Mouse (Mus musculus): ENCODE measurements around the gene Rap2c. TPM values are rescaled to one million over a fixed set of nuclear protein-coding genes. Genes with fewer than 3 reads are reported as not detected.
A peak's percentile ranks its signal among the peaks of the same experiment; 100 is the strongest.

The Rap2c gene
- polyA plus RNA-seq, 2 experiments = 8.2 to 9.9 TPM

DNA sequence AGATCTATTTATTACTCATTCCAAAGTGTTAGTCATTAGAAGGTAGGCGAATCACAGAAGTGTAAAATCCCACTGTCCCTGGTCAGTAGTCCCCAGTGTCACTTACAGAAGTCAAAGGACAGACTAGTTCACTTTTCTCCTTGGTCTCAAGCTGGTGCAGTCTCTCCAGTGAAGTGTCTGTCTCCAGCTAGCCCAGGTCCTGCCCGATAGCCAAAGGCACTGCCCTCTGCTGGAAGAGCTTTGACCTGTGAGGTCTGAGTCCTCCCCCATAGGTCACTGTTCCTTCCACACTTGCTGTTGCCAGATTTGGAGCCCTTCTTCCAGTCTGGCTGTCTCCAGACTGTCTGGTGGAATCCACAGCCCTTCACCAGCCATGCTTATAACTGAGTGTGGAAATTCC lies 2.1 kb upstream of the Rap2c start:
- 25% methylated on average over 2 of the region's 2 CpGs for WGBS (ENCODE audit: insufficient replicate concordance)
- ATAC-seq (ENCODE audit: insufficient read depth) = no peak
- Histone ChIP-seq H3K27me3 (ENCODE audit: control insufficient read depth, insufficient read depth, low read length) (no peaks in the 10 kb centered on the region), H3K36me3 (replicated peaks; ENCODE audit: control insufficient read depth, insufficient read depth, low read depth) (no peaks in the 10 kb centered on the region), H3K4me2 (ENCODE audit: low read depth) (peak overlapping the region; percentile 67), H3K4me1 (replicated peaks; ENCODE audit: control insufficient read depth in 2 of 2, insufficient read depth in 2 of 2, low read length in 1 of 2) (peaks cover 5 to 7% of the 10 kb centered on the region in 2 experiments; a peak in 3 of 4 replicates), H3K9ac (replicated peaks) (no peak overlapping the region), H3K4me3 (ENCODE audit: insufficient read depth in 1 of 2, low read depth in 2 of 2, low read length in 2 of 2) (no peak overlapping the region), H3K27ac (no peak overlapping the region), H3K9me3 (ENCODE audit: control insufficient read depth, low read length) (no peaks in the 10 kb centered on the region)
- TF ChIP-seq EP300 (IDR thresholded peaks at IDR 0.05; ENCODE audit: low read depth) = no peak
- peak; percentile 80 for TF ChIP-seq CTCF (IDR thresholded peaks at IDR 0.05; ENCODE audit: low read depth)
- DNase-seq (ENCODE audit: low read depth in 3 of 3, low spot score in 3 of 3) = peak in 1 of 3 experiments; percentile 34

DNA sequence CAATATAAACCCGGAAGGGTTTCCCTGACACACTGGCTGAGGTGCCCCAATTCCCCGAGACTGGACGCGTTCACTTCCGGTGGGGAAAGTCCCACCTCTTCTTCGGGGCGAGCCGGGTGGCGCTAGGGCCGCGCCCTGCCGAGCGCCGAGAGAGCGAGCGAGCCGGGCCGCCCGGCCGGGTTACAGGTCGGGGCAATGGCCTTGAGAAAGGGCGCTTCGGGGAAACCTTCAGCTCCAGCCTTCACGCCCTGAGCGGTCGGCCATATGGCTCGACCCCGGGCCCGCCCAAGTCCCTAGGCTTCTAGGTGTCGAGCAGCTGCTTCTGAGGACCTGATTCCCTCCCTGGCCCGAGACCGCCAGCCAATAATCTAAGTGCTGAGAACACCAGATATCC lies 965 bp upstream of the Rap2c start:
- Histone ChIP-seq H3K27me3 (ENCODE audit: control insufficient read depth, insufficient read depth, low read length) (no peaks in the 10 kb centered on the region), H3K9me3 (ENCODE audit: control insufficient read depth, low read length) (no peaks in the 10 kb centered on the region)
- TF ChIP-seq CTCF (IDR thresholded peaks at IDR 0.05; ENCODE audit: low read depth) (no peak), EP300 (IDR thresholded peaks at IDR 0.05; ENCODE audit: low read depth) (no peak)

DNA sequence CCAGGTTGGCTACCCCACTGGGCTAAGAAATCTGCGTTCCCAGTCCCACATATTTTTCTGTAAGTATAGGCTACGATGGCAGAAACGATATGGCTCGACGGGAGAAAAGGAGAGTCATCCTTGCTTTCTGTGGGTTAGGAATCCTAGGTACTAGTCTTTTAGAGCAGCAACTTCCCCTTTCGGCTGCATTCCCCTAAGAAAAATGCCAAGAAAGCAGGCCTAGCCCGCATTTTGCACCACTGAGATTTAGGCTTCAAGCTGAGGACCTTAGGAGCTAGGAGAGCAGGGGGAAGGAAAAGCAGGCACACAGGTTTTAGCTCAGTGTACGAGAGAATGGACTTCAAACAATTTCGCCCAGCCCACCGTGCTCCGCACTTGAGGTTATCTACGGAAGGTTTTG lies 892 bp downstream of the Rap2c start:
- DNase-seq (ENCODE audit: low read depth in 3 of 3, low spot score in 3 of 3) = no peak
- H3K4me2 ChIP-seq (ENCODE audit: low read depth) = peak overlapping the region; percentile 67
- H3K4me1 ChIP-seq (replicated peaks; ENCODE audit: control insufficient read depth in 2 of 2, insufficient read depth in 2 of 2, low read length in 1 of 2) = peaks cover 5 to 7% of the 10 kb centered on the region in 2 experiments; a peak in 3 of 4 replicates
- H3K27ac ChIP-seq = no peak overlapping the region
- H3K4me3 ChIP-seq (ENCODE audit: insufficient read depth in 1 of 2, low read depth in 2 of 2, low read length in 2 of 2) = peak overlapping the region; percentile 69 to 90
- TF ChIP-seq CTCF (IDR thresholded peaks at IDR 0.05; ENCODE audit: low read depth) (no peak), EP300 (IDR thresholded peaks at IDR 0.05; ENCODE audit: low read depth) (no peak)
- H3K27me3 ChIP-seq (ENCODE audit: control insufficient read depth, insufficient read depth, low read length) = no peaks in the 10 kb centered on the region
- H3K36me3 ChIP-seq (replicated peaks; ENCODE audit: control insufficient read depth, insufficient read depth, low read depth) = no peaks in the 10 kb centered on the region; the same call in 1 of the 2 replicates
- H3K9ac ChIP-seq (replicated peaks) = peak overlapping the region; percentile 81
- no peaks in the 10 kb centered on the region for H3K9me3 ChIP-seq (ENCODE audit: control insufficient read depth, low read length)
- ATAC-seq (ENCODE audit: insufficient read depth) = no peak
- 18% methylated on average over 12 of the region's 12 CpGs for WGBS (ENCODE audit: insufficient replicate concordance)

More for the DNA sequence above, 965 bp upstream of the Rap2c start:
- DNase-seq (ENCODE audit: low read depth in 3 of 3, low spot score in 3 of 3) = peak; percentile 59 to 72 (median 64)
- peak overlapping the region; percentile 68 for H3K27ac ChIP-seq
- H3K4me1 ChIP-seq (replicated peaks; ENCODE audit: control insufficient read depth in 2 of 2, insufficient read depth in 2 of 2, low read length in 1 of 2) = peaks cover 5 to 7% of the 10 kb centered on the region in 2 experiments; a peak in 3 of 4 replicates
- WGBS (ENCODE audit: insufficient replicate concordance) = 7% methylated on average over 28 of the region's 32 CpGs
- H3K9ac ChIP-seq (replicated peaks) = peak overlapping the region; percentile 81
- no peaks in the 10 kb centered on the region; the same call in 1 of the 2 replicates for H3K36me3 ChIP-seq (replicated peaks; ENCODE audit: control insufficient read depth, insufficient read depth, low read depth)
- peak overlapping the region; percentile 67 for H3K4me2 ChIP-seq (ENCODE audit: low read depth)
- ATAC-seq (ENCODE audit: insufficient read depth) = peak; percentile 83
- peak overlapping the region; percentile 69 to 90 for H3K4me3 ChIP-seq (ENCODE audit: insufficient read depth in 1 of 2, low read depth in 2 of 2, low read length in 2 of 2)

DNA sequence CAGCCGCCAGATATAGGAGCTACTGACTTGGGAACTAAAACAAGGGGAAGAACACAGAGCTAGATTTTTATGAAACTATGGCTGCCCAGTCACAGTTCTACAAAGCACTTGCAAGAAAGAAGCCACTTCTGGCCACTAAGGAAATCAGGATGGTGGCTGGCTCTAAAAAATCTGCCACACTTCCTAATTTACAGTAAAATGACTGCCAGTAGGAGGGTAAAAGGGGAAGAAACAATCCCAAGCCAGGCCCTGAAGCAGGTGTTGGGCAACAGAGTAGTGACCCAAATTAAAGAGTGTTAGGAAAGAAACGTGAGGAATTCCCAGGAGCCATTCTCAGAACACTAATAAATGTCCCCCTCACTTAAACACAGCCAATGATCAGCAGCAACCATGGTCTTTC lies 5.5 kb downstream of the Rap2c start:
- 62% methylated on average over 2 of the region's 2 CpGs for WGBS (ENCODE audit: insufficient replicate concordance)
- H3K9me3 ChIP-seq (ENCODE audit: control insufficient read depth, low read length) = no peaks in the 10 kb centered on the region

DNA sequence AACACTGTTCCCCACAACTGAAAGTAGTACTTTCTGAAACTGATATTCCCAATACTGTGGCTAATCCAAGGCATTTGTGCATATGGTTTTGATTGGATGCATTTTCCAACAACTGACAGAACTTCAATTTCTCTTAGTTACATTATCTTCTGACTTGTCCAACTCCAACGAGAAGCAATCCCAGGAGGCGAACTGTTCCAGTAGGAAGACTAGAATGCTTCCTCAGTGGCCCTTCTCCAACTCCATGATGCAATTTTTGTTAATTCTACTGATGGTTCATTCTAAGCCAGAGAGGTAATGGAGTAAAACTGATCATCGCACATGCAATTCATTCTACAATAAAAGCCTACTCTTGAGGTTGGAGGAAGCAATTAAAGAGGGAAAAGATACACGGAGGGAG lies 7.5 kb downstream of the Rap2c start:
- Histone ChIP-seq H3K4me1 (replicated peaks; ENCODE audit: control insufficient read depth in 2 of 2, insufficient read depth in 2 of 2, low read length in 1 of 2) (no peaks in the 10 kb centered on the region), H3K4me2 (ENCODE audit: low read depth) (no peak overlapping the region), H3K36me3 (replicated peaks; ENCODE audit: control insufficient read depth, insufficient read depth, low read depth) (no peaks in the 10 kb centered on the region; the same call in 1 of the 2 replicates), H3K27ac (no peak overlapping the region), H3K27me3 (ENCODE audit: control insufficient read depth, insufficient read depth, low read length) (no peaks in the 10 kb centered on the region), H3K4me3 (ENCODE audit: insufficient read depth in 1 of 2, low read depth in 2 of 2, low read length in 2 of 2) (no peak overlapping the region), H3K9me3 (ENCODE audit: control insufficient read depth, low read length) (no peaks in the 10 kb centered on the region), H3K9ac (replicated peaks) (no peak overlapping the region)
- no peak for DNase-seq (ENCODE audit: low read depth in 3 of 3, low spot score in 3 of 3)
- 58% methylated on average over 4 of the region's 4 CpGs for WGBS (ENCODE audit: insufficient replicate concordance)
- ATAC-seq (ENCODE audit: insufficient read depth) = no peak
- TF ChIP-seq CTCF (IDR thresholded peaks at IDR 0.05; ENCODE audit: low read depth) = no peak
- TF ChIP-seq EP300 (IDR thresholded peaks at IDR 0.05; ENCODE audit: low read depth) = no peak

More for the DNA sequence above, 5.5 kb downstream of the Rap2c start:
- Histone ChIP-seq H3K36me3 (replicated peaks; ENCODE audit: control insufficient read depth, insufficient read depth, low read depth) (no peaks in the 10 kb centered on the region; the same call in 1 of the 2 replicates), H3K9ac (replicated peaks) (no peak overlapping the region), H3K27me3 (ENCODE audit: control insufficient read depth, insufficient read depth, low read length) (no peaks in the 10 kb centered on the region), H3K4me1 (replicated peaks; ENCODE audit: control insufficient read depth in 2 of 2, insufficient read depth in 2 of 2, low read length in 1 of 2) (no peaks in the 10 kb centered on the region; a peak in 1 of 4 replicates), H3K4me3 (ENCODE audit: insufficient read depth in 1 of 2, low read depth in 2 of 2, low read length in 2 of 2) (no peak overlapping the region), H3K27ac (no peak overlapping the region), H3K4me2 (ENCODE audit: low read depth) (no peak overlapping the region)
- no peak for TF ChIP-seq CTCF (IDR thresholded peaks at IDR 0.05; ENCODE audit: low read depth)
- TF ChIP-seq EP300 (IDR thresholded peaks at IDR 0.05; ENCODE audit: low read depth) = no peak
- ATAC-seq (ENCODE audit: insufficient read depth) (no peak), DNase-seq (ENCODE audit: low read depth in 3 of 3, low spot score in 3 of 3) (no peak)
